Mouse (Mus musculus): ENCODE measurements at regions not wholly inside any gene's neighbourhood (a gene's known extent, or its start where the extent isn't known, plus 50 kb on each side); places are given as distances from the start of the nearest gene placed in this dataset.

GRCm38 (mm10) chr6:31305736-31306135 is 92.8 kb upstream of the Mkln1 start:
- no peak for ATAC-seq (ENCODE audit: low read depth)
- no peak overlapping the region for H3K9ac ChIP-seq (ENCODE audit: low read depth, low read length)
- no peaks in the 10 kb centered on the region for H3K4me1 ChIP-seq (ENCODE audit: control insufficient read depth, low read depth, low read length)
- H3K36me3 ChIP-seq (ENCODE audit: control insufficient read depth, insufficient read depth): no peaks in the 10 kb centered on the region
- H3K27me3 ChIP-seq (ENCODE audit: control insufficient read depth, insufficient read depth, low read depth, low read length): no peaks in the 10 kb centered on the region
- no peak overlapping the region for H3K4me3 ChIP-seq (ENCODE audit: low read depth, low read length)
- WGBS (ENCODE audit: insufficient replicate concordance): 43% methylated on average over 5 of the region's 5 CpGs
- no peak overlapping the region for H3K27ac ChIP-seq (ENCODE audit: low read length)
- no peaks in the 10 kb centered on the region for H3K9me3 ChIP-seq (replicated peaks; ENCODE audit: control insufficient read depth, low read length)
- no peak overlapping the region for H3K4me2 ChIP-seq (ENCODE audit: low read depth, low read length)

- Histone ChIP-seq H3K27ac (ENCODE audit: low read length) (no peak overlapping the region), H3K4me2 (ENCODE audit: low read depth, low read length) (no peak overlapping the region), H3K4me3 (ENCODE audit: low read depth, low read length) (no peak overlapping the region), H3K36me3 (ENCODE audit: control insufficient read depth, insufficient read depth) (no peaks in the 10 kb centered on the region), H3K4me1 (ENCODE audit: control insufficient read depth, low read depth, low read length) (no peaks in the 10 kb centered on the region), H3K27me3 (ENCODE audit: control insufficient read depth, insufficient read depth, low read depth, low read length) (no peaks in the 10 kb centered on the region), H3K9ac (ENCODE audit: low read depth, low read length) (no peak overlapping the region), H3K9me3 (replicated peaks; ENCODE audit: control insufficient read depth, low read length) (no peaks in the 10 kb centered on the region)
- no peak for ATAC-seq (ENCODE audit: low read depth)
- WGBS (ENCODE audit: insufficient replicate concordance): 52% methylated on average over 5 of the region's 5 CpGs
Observed at GRCm38 (mm10) chr6:31307047-31307633, 91.4 kb upstream of the Mkln1 start.

DNA sequence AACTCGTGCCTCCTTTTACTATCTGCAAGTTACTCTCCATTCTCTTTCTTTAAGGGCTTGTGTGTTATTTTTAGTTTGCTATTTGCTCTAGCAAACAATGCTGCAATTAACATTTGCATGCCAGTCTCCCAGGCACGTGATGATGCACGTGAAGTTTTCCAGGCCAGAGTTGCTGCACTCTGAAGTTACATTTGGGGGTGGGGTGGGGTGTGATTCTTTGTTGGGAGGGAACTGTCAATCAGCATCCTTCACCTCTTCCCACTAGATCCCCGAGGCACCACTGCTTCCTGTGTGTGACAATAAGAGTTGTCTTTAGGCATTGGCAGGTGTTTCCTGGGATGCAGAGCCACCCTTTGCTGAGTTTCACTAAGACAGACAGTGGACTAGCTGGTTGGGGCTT is 90.6 kb upstream of the Mkln1 start:
- 13% methylated on average over 4 of the region's 4 CpGs for WGBS (ENCODE audit: insufficient replicate concordance)
- no peaks in the 10 kb centered on the region for H3K27me3 ChIP-seq (ENCODE audit: control insufficient read depth, insufficient read depth, low read depth, low read length)
- H3K4me2 ChIP-seq (ENCODE audit: low read depth, low read length): no peak overlapping the region
- H3K36me3 ChIP-seq (ENCODE audit: control insufficient read depth, insufficient read depth): no peaks in the 10 kb centered on the region
- no peak overlapping the region for H3K9ac ChIP-seq (ENCODE audit: low read depth, low read length)
- no peaks in the 10 kb centered on the region for H3K4me1 ChIP-seq (ENCODE audit: control insufficient read depth, low read depth, low read length)
- no peaks in the 10 kb centered on the region for H3K9me3 ChIP-seq (replicated peaks; ENCODE audit: control insufficient read depth, low read length)
- H3K4me3 ChIP-seq (ENCODE audit: low read depth, low read length): no peak overlapping the region
- ATAC-seq (ENCODE audit: low read depth): no peak
- no peak overlapping the region for H3K27ac ChIP-seq (ENCODE audit: low read length)

DNA sequence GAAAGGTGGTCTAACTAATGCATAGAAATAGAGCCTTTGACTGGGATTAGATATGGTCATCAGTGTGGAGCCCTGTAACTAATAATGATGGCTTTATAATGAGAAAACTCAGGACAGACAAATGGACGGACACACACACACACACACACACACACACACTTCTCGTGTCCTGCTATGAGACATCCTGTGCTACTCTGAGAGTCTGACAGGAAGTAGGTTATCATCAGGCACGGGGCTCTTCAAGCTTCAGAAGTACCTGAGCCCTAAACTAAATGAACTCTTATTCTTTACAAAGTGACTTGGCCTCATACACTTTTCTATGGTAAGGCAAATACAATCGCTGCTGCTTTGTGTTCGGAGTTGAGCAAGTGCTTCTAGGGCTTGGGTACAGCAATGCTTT is 87.9 kb upstream of the Mkln1 start:
- no peak for ATAC-seq (ENCODE audit: low read depth)
- Histone ChIP-seq H3K4me1 (ENCODE audit: control insufficient read depth, low read depth, low read length) (no peaks in the 10 kb centered on the region), H3K27me3 (ENCODE audit: control insufficient read depth, insufficient read depth, low read depth, low read length) (no peaks in the 10 kb centered on the region), H3K27ac (ENCODE audit: low read length) (no peak overlapping the region), H3K4me3 (ENCODE audit: low read depth, low read length) (no peak overlapping the region), H3K4me2 (ENCODE audit: low read depth, low read length) (no peak overlapping the region), H3K36me3 (ENCODE audit: control insufficient read depth, insufficient read depth) (no peaks in the 10 kb centered on the region), H3K9me3 (replicated peaks; ENCODE audit: control insufficient read depth, low read length) (no peaks in the 10 kb centered on the region), H3K9ac (ENCODE audit: low read depth, low read length) (no peak overlapping the region)
- 58% methylated on average over 5 of the region's 5 CpGs for WGBS (ENCODE audit: insufficient replicate concordance)

DNA sequence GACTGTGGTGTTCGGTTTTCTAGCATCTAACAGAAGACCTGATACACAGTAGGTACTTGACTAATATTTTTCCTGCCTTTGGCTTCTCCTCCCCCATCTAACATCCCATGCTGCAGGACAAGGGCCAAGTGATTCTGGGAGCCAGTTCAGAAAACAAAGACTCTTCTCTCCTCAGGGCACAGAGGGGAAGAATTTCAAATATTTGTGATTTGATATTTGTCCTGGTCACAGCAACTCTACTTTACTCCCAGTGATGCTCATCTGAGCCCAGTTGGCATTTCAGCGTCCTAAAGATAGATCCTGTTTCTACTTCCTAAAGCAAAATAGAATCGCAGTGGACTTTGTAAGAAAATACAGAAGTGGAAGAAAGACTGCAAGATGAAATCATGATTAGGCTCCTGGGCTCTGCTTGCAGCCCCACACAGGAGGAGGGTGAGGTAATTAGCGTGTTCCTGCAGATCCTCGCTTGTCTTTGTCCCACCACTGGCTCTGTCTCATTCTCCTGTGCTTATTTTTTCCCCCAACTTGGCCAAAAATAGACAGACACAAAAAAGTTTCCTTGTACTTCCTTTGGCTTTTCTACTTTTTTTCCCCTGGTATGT is 84.6 kb upstream of the Mkln1 start:
- ATAC-seq (ENCODE audit: low read depth): no peak
- Histone ChIP-seq H3K36me3 (ENCODE audit: control insufficient read depth, insufficient read depth) (no peaks in the 10 kb centered on the region), H3K4me2 (ENCODE audit: low read depth, low read length) (no peak overlapping the region), H3K27me3 (ENCODE audit: control insufficient read depth, insufficient read depth, low read depth, low read length) (no peaks in the 10 kb centered on the region), H3K4me3 (ENCODE audit: low read depth, low read length) (no peak overlapping the region), H3K4me1 (ENCODE audit: control insufficient read depth, low read depth, low read length) (no peaks in the 10 kb centered on the region; the same call in 1 of the 2 replicates), H3K9ac (ENCODE audit: low read depth, low read length) (no peak overlapping the region), H3K27ac (ENCODE audit: low read length) (no peak overlapping the region), H3K9me3 (replicated peaks; ENCODE audit: control insufficient read depth, low read length) (no peaks in the 10 kb centered on the region)
- WGBS (ENCODE audit: insufficient replicate concordance): 24% methylated on average over 5 of the region's 5 CpGs

DNA sequence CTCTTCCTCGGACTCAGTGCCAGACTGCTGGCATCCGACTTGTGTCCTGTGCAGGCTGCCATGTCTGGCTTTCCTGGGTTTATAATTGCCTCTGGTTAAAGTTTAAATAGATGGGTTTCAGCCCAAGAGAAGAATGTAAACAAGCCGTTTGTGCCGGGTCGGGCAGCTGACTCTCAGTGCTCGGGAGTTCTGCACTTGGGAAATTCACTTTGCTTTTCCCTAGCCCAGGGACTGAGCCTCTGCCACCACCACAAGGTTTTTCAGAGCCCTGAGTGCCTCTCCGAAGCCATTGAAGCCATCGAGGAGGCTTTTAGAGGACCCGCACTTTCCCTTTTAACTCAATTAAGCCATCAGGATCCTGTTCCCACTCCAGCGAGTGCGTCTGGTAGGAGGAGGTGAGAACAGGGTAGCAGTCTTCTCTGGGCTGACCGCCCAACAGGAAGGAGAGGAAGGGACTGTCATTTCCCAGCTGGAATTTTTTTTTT is 80.8 kb upstream of the Mkln1 start:
- peak overlapping the region; percentile 50 for H3K4me2 ChIP-seq (ENCODE audit: low read depth, low read length)
- H3K4me1 ChIP-seq (ENCODE audit: control insufficient read depth, low read depth, low read length): no peaks in the 10 kb centered on the region; the same call in 1 of the 2 replicates
- H3K9me3 ChIP-seq (replicated peaks; ENCODE audit: control insufficient read depth, low read length): no peaks in the 10 kb centered on the region
- no peaks in the 10 kb centered on the region for H3K36me3 ChIP-seq (ENCODE audit: control insufficient read depth, insufficient read depth)
- 10% methylated on average over 12 of the region's 12 CpGs for WGBS (ENCODE audit: insufficient replicate concordance)
- H3K27ac ChIP-seq (ENCODE audit: low read length): peak overlapping the region; percentile 40; the same call in 1 of the 2 replicates
- no peak overlapping the region for H3K9ac ChIP-seq (ENCODE audit: low read depth, low read length)
- ATAC-seq (ENCODE audit: low read depth): peak; percentile 45
- no peaks in the 10 kb centered on the region for H3K27me3 ChIP-seq (ENCODE audit: control insufficient read depth, insufficient read depth, low read depth, low read length)
- H3K4me3 ChIP-seq (ENCODE audit: low read depth, low read length): peak overlapping the region; percentile 48

- peak overlapping the region; percentile 50 for H3K4me2 ChIP-seq (ENCODE audit: low read depth, low read length)
- 2% methylated on average over 11 of the region's 11 CpGs for WGBS (ENCODE audit: insufficient replicate concordance)
- peak overlapping the region; percentile 48 for H3K4me3 ChIP-seq (ENCODE audit: low read depth, low read length)
- no peaks in the 10 kb centered on the region for H3K27me3 ChIP-seq (ENCODE audit: control insufficient read depth, insufficient read depth, low read depth, low read length)
- peak; percentile 82 for ATAC-seq (ENCODE audit: low read depth)
- H3K9me3 ChIP-seq (replicated peaks; ENCODE audit: control insufficient read depth, low read length): no peaks in the 10 kb centered on the region
- H3K27ac ChIP-seq (ENCODE audit: low read length): 0 out of 2 replicates have a peak overlapping the region, but pooled peaks have one; percentile 40
- H3K9ac ChIP-seq (ENCODE audit: low read depth, low read length): no peak overlapping the region
- H3K4me1 ChIP-seq (ENCODE audit: control insufficient read depth, low read depth, low read length): no peaks in the 10 kb centered on the region; the same call in none of the 2 replicates
- no peaks in the 10 kb centered on the region for H3K36me3 ChIP-seq (ENCODE audit: control insufficient read depth, insufficient read depth)
Observed at GRCm38 (mm10) chr6:31318506-31318905, 80.0 kb upstream of the Mkln1 start.

GRCm38 (mm10) chr6:31319431-31319830 is 79.1 kb upstream of the Mkln1 start:
- Histone ChIP-seq H3K4me1 (ENCODE audit: control insufficient read depth, low read depth, low read length) (no peaks in the 10 kb centered on the region; the same call in none of the 2 replicates), H3K27me3 (ENCODE audit: control insufficient read depth, insufficient read depth, low read depth, low read length) (no peaks in the 10 kb centered on the region), H3K27ac (ENCODE audit: low read length) (no peak overlapping the region), H3K9ac (ENCODE audit: low read depth, low read length) (no peak overlapping the region), H3K9me3 (replicated peaks; ENCODE audit: control insufficient read depth, low read length) (no peaks in the 10 kb centered on the region), H3K4me2 (ENCODE audit: low read depth, low read length) (no peak overlapping the region), H3K4me3 (ENCODE audit: low read depth, low read length) (no peak overlapping the region), H3K36me3 (ENCODE audit: control insufficient read depth, insufficient read depth) (no peaks in the 10 kb centered on the region)
- 38% methylated on average over 2 of the region's 2 CpGs for WGBS (ENCODE audit: insufficient replicate concordance)
- ATAC-seq (ENCODE audit: low read depth): no peak

DNA sequence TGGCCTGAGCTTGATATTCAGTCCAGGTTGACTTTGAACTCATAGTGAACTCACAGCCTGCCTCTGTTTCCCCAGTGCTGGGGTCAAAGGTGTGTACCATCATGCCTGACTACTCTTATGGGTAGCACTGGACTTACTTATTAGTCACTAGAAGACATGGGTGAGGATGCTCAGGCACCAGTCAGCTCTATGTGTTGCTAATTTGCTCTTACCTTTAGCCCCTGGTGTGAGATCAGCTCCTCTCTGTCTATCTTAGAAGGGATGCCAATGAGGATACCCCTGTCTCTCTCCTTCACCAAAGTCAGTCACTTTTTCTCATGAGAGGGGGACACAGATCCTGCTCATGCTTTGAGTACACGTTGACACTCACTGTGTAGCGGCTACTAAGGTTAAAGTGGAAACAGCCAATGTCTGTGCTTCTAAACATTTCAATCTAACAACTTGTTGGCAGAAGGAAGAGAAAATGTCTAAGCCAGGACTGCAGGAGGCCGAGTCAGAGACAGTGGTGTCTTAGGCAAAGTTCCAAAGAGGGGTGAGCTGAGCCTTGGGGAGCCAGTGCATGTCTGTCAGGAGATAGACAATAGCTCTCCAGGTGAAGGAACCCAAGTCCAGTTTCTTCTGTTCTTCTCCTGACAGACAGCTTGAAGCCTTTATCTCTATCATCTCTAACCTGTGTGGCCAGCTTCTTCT is 78.2 kb upstream of the Mkln1 start:
- Histone ChIP-seq H3K27ac (ENCODE audit: low read length) (no peak overlapping the region), H3K27me3 (ENCODE audit: control insufficient read depth, insufficient read depth, low read depth, low read length) (no peaks in the 10 kb centered on the region), H3K36me3 (ENCODE audit: control insufficient read depth, insufficient read depth) (no peaks in the 10 kb centered on the region), H3K9ac (ENCODE audit: low read depth, low read length) (no peak overlapping the region), H3K9me3 (replicated peaks; ENCODE audit: control insufficient read depth, low read length) (no peaks in the 10 kb centered on the region), H3K4me2 (ENCODE audit: low read depth, low read length) (no peak overlapping the region), H3K4me1 (ENCODE audit: control insufficient read depth, low read depth, low read length) (no peaks in the 10 kb centered on the region; the same call in none of the 2 replicates), H3K4me3 (ENCODE audit: low read depth, low read length) (no peak overlapping the region)
- 54% methylated on average over 3 of the region's 3 CpGs for WGBS (ENCODE audit: insufficient replicate concordance)
- ATAC-seq (ENCODE audit: low read depth): no peak

Data from liver, embryonic 16.5 days (tissue).